Mouse (Mus musculus) hindbrain, embryonic 12.5 days (tissue): ENCODE results near the gene Mbd3. TPM values are rescaled to one million over a fixed set of nuclear protein-coding genes. Genes with fewer than 3 reads are reported as not detected.

Experiments
- ATAC-seq: fragments of 200-750 bp; cut with Nextera tagmentation; 2 replicates; pipeline ENCODE4 v1.8.0; 2017; ENCODE audit warnings: moderate TSS enrichment; ENCODE audit not compliant: low FRiP score
- H3K27ac ChIP-seq: fragments of 300-500 bp; sonication (generic); 2 replicates; pipeline ENCODE4 v1.5.1; 2016; ENCODE audit warnings: mild to moderate bottlenecking
- H3K27me3 ChIP-seq: fragments of 300-500 bp; sonication (generic); 2 replicates; pipeline ENCODE4 v1.6.1; 2016; ENCODE audit warnings: mild to moderate bottlenecking
- H3K36me3 ChIP-seq: fragments of 300-500 bp; sonication (generic); 2 replicates; pipeline ENCODE4 v1.6.1; 2016; ENCODE audit warnings: mild to moderate bottlenecking
- H3K4me1 ChIP-seq: fragments of 300-500 bp; sonication (generic); 2 replicates; pipeline ENCODE4 v1.6.1; 2016
- H3K4me2 ChIP-seq: fragments of 300-500 bp; sonication (generic); replicated peaks from 2 replicates; pipeline ENCODE4 v1.6.1; 2016; ENCODE audit warnings: mild to moderate bottlenecking
- H3K4me3 ChIP-seq: fragments of 300-500 bp; sonication (generic); 2 replicates; pipeline ENCODE4 v1.5.1; 2016; ENCODE audit warnings: mild to moderate bottlenecking
- H3K9ac ChIP-seq: fragments of 300-500 bp; sonication (generic); 2 replicates; pipeline ENCODE4 v1.6.1; 2016; ENCODE audit warnings: mild to moderate bottlenecking, moderate library complexity
- H3K9me3 ChIP-seq: fragments of 300-500 bp; sonication (generic); replicated peaks from 2 replicates; pipeline ENCODE4 v1.6.1; 2016; ENCODE audit warnings: mild to moderate bottlenecking
- WGBS: fragments of 180-500 bp; shearing (Covaris S2); methylation state at CpG from one replicate; pipeline ENCODE4 v1.1.7; 2016; 5-methylcytosine and 5-hydroxymethylcytosine counted together
- polyA plus RNA-seq: library from polyadenylated mRNA; unstranded; fragments of >200 nt; fragmentation: Nextera tagmentation; extraction: Ambion mirVana; gene quantifications from 2 replicates; pipeline ENCODE4 v1.2.1, GENCODE M21; 2016

Gene Mbd3
- 275 and 296 TPM in 2 replicates for polyA plus RNA-seq

GRCm38 (mm10) chr10:80399191-80399972, at the start of gene Mbd3:
Gene Mbd3 (minus strand): TSS chr10:80399550.
- Histone ChIP-seq H3K9me3 (no peaks in the 10 kb centered on the region), H3K4me3 (peak within 1 kb of the TSS; percentile 72), H3K27me3 (no peaks in the 10 kb centered on the region), H3K36me3 (peaks cover 48% of the 10 kb centered on the region), H3K27ac (peak within 1 kb of the TSS; percentile 99), H3K4me1 (peaks cover 26% of the 10 kb centered on the region), H3K9ac (peak within 1 kb of the TSS; percentile 90), H3K4me2 (peak within 1 kb of the TSS; percentile 83)
- ATAC-seq, result peak; percentile 96
- WGBS, result under 1% methylated on average over 77 of the region's 82 CpGs

GRCm38 (mm10) chr10:80445898-80446601, 46.7 kb upstream of the Mbd3 start:
- 6% methylated on average over 26 of the region's 26 CpGs for WGBS
- 0 out of 2 replicates have a peak overlapping the region, but pooled peaks have one; percentile 7 for H3K4me3 ChIP-seq

DNA sequence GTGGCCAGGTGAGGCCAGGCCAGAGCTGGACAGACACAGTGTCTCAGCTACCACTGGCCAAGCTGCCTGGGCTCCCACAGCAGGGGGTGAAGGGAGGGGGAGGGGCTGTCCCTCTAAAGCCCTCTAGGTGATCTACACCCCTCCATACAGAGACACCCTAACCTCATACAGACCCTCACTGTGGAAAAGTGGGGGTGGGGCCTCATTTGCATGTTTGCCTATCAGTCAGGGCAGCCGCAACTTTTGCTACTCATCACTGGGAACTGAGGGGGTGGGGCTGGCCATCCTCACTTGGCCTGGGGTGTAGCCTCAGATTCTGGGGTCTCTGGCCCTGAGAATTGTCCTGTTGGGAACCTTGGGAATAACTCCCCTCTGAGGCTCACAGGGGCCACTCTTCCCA, 45.7 kb upstream of the Mbd3 start:
- no peak for ATAC-seq
- Histone ChIP-seq H3K4me3 (no peak overlapping the region), H3K9me3 (no peaks in the 10 kb centered on the region), H3K9ac (0 out of 2 replicates have a peak overlapping the region, but pooled peaks have one; percentile 50), H3K4me2 (no peak overlapping the region), H3K27me3 (peaks cover 52% of the 10 kb centered on the region), H3K36me3 (no peaks in the 10 kb centered on the region), H3K4me1 (peaks cover 12% of the 10 kb centered on the region), H3K27ac (no peak overlapping the region)
- WGBS, result 43% methylated on average over 1 of the region's 1 CpGs

More at GRCm38 (mm10) chr10:80445898-80446601, 46.7 kb upstream of the Mbd3 start:
- Histone ChIP-seq H3K4me2 (peak overlapping the region; percentile 30; the same call in 1 of the 2 replicates), H3K27ac (no peak overlapping the region), H3K27me3 (peaks cover 58% of the 10 kb centered on the region), H3K36me3 (no peaks in the 10 kb centered on the region), H3K9me3 (no peaks in the 10 kb centered on the region), H3K9ac (no peak overlapping the region), H3K4me1 (peaks cover 12% of the 10 kb centered on the region)
- ATAC-seq, result peak; percentile 65

- 0 out of 2 replicates have a peak, but pooled peaks have one; percentile 32 for ATAC-seq
Measured at GRCm38 (mm10) chr10:80444339-80445045, 45.1 kb upstream of the Mbd3 start.

GRCm38 (mm10) chr10:80443575-80444278, 44.4 kb upstream of the Mbd3 start:
- Histone ChIP-seq H3K36me3 (no peaks in the 10 kb centered on the region), H3K9me3 (no peaks in the 10 kb centered on the region), H3K9ac (no peak overlapping the region), H3K4me2 (no peak overlapping the region), H3K4me1 (peaks cover 12% of the 10 kb centered on the region), H3K4me3 (no peak overlapping the region), H3K27ac (no peak overlapping the region), H3K27me3 (peaks cover 43% of the 10 kb centered on the region)
- no peak for ATAC-seq
- WGBS, result 79% methylated on average over 7 of the region's 8 CpGs

More at GRCm38 (mm10) chr10:80444339-80445045, 45.1 kb upstream of the Mbd3 start:
- Histone ChIP-seq H3K9me3 (no peaks in the 10 kb centered on the region), H3K27ac (no peak overlapping the region), H3K36me3 (no peaks in the 10 kb centered on the region), H3K4me2 (no peak overlapping the region), H3K4me3 (no peak overlapping the region), H3K27me3 (peaks cover 51% of the 10 kb centered on the region), H3K4me1 (peaks cover 12% of the 10 kb centered on the region), H3K9ac (0 out of 2 replicates have a peak overlapping the region, but pooled peaks have one; percentile 50)
- WGBS, result 43% methylated on average over 5 of the region's 5 CpGs

GRCm38 (mm10) chr10:80442989-80443388, 43.6 kb upstream of the Mbd3 start:
- Histone ChIP-seq H3K9ac (no peak overlapping the region), H3K4me1 (peaks cover 12% of the 10 kb centered on the region), H3K36me3 (no peaks in the 10 kb centered on the region), H3K27me3 (peaks cover 39% of the 10 kb centered on the region), H3K4me2 (no peak overlapping the region), H3K9me3 (no peaks in the 10 kb centered on the region), H3K27ac (no peak overlapping the region), H3K4me3 (no peak overlapping the region)
- 50% methylated on average over 2 of the region's 2 CpGs for WGBS
- ATAC-seq, result no peak

DNA sequence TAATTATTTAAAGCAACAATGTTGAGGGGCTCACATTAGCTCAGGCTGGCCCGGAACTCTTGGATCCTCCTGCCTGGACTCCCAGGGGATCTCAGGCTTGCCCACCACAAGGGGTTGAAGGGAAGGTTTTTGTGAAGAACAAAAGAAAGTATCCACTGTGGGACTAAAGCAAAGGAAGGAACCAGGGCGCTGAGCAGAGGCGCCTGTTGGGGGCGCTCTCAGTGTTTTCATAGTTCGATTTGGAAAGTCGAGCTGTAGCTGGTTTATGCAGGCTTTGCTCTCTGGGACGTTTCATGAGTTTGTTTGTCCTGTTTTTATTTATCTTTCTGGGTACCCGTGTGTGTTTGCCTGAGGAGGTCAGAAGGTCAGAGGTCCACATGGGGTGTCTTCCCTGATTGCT, 42.2 kb upstream of the Mbd3 start:
- peaks cover 12% of the 10 kb centered on the region for H3K4me1 ChIP-seq
- H3K36me3 ChIP-seq, result no peaks in the 10 kb centered on the region
- no peaks in the 10 kb centered on the region for H3K9me3 ChIP-seq
- ATAC-seq, result no peak
- no peak overlapping the region for H3K27ac ChIP-seq
- H3K4me2 ChIP-seq, result no peak overlapping the region
- H3K27me3 ChIP-seq, result peaks cover 39% of the 10 kb centered on the region
- no peak overlapping the region for H3K9ac ChIP-seq
- H3K4me3 ChIP-seq, result no peak overlapping the region
- WGBS, result 55% methylated on average over 8 of the region's 8 CpGs

- peaks cover 37% of the 10 kb centered on the region for H3K27me3 ChIP-seq
- H3K4me3 ChIP-seq, result no peak overlapping the region
- peaks cover 13% of the 10 kb centered on the region for H3K4me1 ChIP-seq
- no peak overlapping the region for H3K27ac ChIP-seq
- no peak overlapping the region for H3K4me2 ChIP-seq
- no peaks in the 10 kb centered on the region for H3K36me3 ChIP-seq
- H3K9me3 ChIP-seq, result no peaks in the 10 kb centered on the region
- no peak overlapping the region; the same call in 1 of the 2 replicates for H3K9ac ChIP-seq
- ATAC-seq, result no peak
Measured at GRCm38 (mm10) chr10:80440031-80440430, 40.7 kb upstream of the Mbd3 start.

DNA sequence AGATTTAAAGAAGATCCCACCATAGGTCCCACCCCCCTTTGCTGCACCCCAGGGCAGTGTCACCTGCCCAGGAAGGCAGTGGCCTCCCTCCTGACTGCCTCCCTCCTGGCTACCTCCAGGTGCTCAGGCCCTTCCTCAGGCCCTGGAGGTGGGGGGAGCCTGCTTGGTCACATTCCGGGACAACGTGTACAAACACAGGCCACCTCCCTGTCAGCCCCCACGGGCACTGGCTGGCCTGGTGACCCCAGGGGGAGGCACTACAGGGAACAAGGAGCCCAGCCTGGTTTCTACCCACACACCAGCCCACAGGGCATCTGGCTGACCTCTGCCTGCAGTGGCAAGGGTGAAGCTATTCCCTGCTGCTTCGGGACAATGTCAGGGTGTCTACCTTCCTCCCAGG, 38.6 kb upstream of the Mbd3 start:
- Histone ChIP-seq H3K4me3 (no peak overlapping the region), H3K36me3 (no peaks in the 10 kb centered on the region), H3K4me2 (no peak overlapping the region), H3K9me3 (no peaks in the 10 kb centered on the region), H3K27me3 (peaks cover 19% of the 10 kb centered on the region), H3K27ac (no peak overlapping the region), H3K4me1 (peaks cover 8% of the 10 kb centered on the region; the same call in 1 of the 2 replicates), H3K9ac (no peak overlapping the region)
- 74% methylated on average over 4 of the region's 4 CpGs for WGBS
- no peak for ATAC-seq

DNA sequence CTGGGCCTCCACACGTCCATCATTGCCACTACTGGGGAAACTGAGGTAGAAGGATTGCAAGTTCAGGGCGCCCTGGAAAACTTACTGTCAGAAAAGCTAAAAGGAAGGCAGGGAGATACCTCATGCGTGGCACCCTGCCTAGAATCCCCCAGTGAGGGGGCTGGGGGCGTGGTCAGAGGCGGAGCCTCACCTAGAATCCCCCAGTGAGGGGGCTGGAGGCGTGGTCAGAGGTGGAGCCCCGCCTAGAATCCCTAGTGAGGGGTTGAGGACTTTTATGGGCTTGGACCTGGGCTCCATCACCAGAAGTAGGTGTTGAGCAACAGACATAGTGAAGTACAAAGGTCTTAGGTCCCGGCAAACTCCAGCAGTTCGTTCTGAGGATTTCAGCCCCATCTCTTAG, 36.9 kb upstream of the Mbd3 start:
- no peak for ATAC-seq
- Histone ChIP-seq H3K9me3 (no peaks in the 10 kb centered on the region), H3K9ac (no peak overlapping the region), H3K4me3 (no peak overlapping the region), H3K27me3 (peaks cover 18% of the 10 kb centered on the region), H3K4me1 (peaks cover 22% of the 10 kb centered on the region), H3K4me2 (no peak overlapping the region), H3K27ac (0 out of 2 replicates have a peak overlapping the region, but pooled peaks have one; percentile 7), H3K36me3 (no peaks in the 10 kb centered on the region)
- 8% methylated on average over 9 of the region's 9 CpGs for whole genome bisulfite sequencing

- ATAC-seq, result no peak
- H3K4me1 ChIP-seq, result peaks cover 27% of the 10 kb centered on the region
- H3K36me3 ChIP-seq, result peaks cover 2% of the 10 kb centered on the region; the same call in 1 of the 2 replicates
- WGBS, result 47% methylated on average over 7 of the region's 7 CpGs
- H3K9me3 ChIP-seq, result no peaks in the 10 kb centered on the region
- H3K9ac ChIP-seq, result no peak overlapping the region
- 0 out of 2 replicates have a peak overlapping the region, but pooled peaks have one; percentile 7 for H3K27ac ChIP-seq
- no peak overlapping the region for H3K4me3 ChIP-seq
- H3K4me2 ChIP-seq, result no peak overlapping the region
- H3K27me3 ChIP-seq, result peaks cover 18% of the 10 kb centered on the region
Measured at GRCm38 (mm10) chr10:80435764-80436163, 36.4 kb upstream of the Mbd3 start.
